Mouse (Mus musculus): Measurements from ENCODE around the gene Pthlh. TPM values are rescaled to one million over a fixed set of nuclear protein-coding genes. Genes with fewer than 3 reads are reported as not detected.

Pthlh gene
- total RNA-seq, 1 experiment from 2014 or later, result not detected

Other genes with a start within 250 kb of the Pthlh start
- 0.95 and 1.6 TPM in 2 replicates for gene Rep15, start 231.6 kb downstream of the Pthlh start, total RNA-seq (2021)
- 69.6 and 98.0 TPM in 2 replicates for gene Mrps35, start 221.4 kb downstream of the Pthlh start, total RNA-seq (2021)
- gene Mansc4, start 177.2 kb downstream of the Pthlh start, total RNA-seq (2021), result not detected in 2 replicates
- gene Klhl42, start 172.8 kb downstream of the Pthlh start, total RNA-seq (2021), result 32.8 and 33.4 TPM in 2 replicates
- gene Ccdc91, start 211.6 kb upstream of the Pthlh start, total RNA-seq (2021), result 58.2 and 60.0 TPM in 2 replicates

Data from adrenal gland, postnatal 25 days (tissue).